Mouse (Mus musculus) midbrain, postnatal 0 days (tissue): ENCODE measurements around the gene Gm20388. TPM values are rescaled to one million over a fixed set of nuclear protein-coding genes. Genes with fewer than 3 reads are reported as not detected.
A peak's percentile ranks its signal among the peaks of the same experiment; 100 is the strongest.

ENCODE experiments used
- ATAC-seq: fragments of 200-750 bp; cut with Nextera tagmentation; 2 replicates; pipeline ENCODE4 v1.8.0; 2017; ENCODE audit warnings: moderate number of reproducible peaks, mild to moderate bottlenecking, moderate TSS enrichment, moderate library complexity; ENCODE audit not compliant: low FRiP score
- DNase-seq: peaks from one replicate; pipeline ENCODE4 v3.0.0-alpha.2; 2015; ENCODE audit warnings: low spot score
- H3K27ac ChIP-seq: fragments of 300-500 bp; sonication (generic); 2 replicates; pipeline ENCODE4 v1.5.1; 2014; ENCODE audit warnings: low read depth, mild to moderate bottlenecking, low read length, mixed read lengths
- H3K27me3 ChIP-seq: fragments of 300-500 bp; sonication (generic); 2 replicates; pipeline ENCODE4 v1.6.1; 2014; ENCODE audit warnings: low read length, control low read depth, mixed read lengths; ENCODE audit not compliant: insufficient read depth
- H3K36me3 ChIP-seq: fragments of 300-500 bp; sonication (generic); 2 replicates; pipeline ENCODE4 v1.6.1; 2014; ENCODE audit warnings: low read length, control low read depth, mixed read lengths; ENCODE audit not compliant: insufficient read depth
- H3K4me1 ChIP-seq: fragments of 300-500 bp; sonication (generic); 2 replicates; pipeline ENCODE4 v1.6.1; 2014; ENCODE audit warnings: mild to moderate bottlenecking, control low read depth, antibody characterized with exemption, low read length, mixed read lengths; ENCODE audit not compliant: insufficient read depth
- H3K4me2 ChIP-seq: fragments of 300-500 bp; sonication (generic); 2 replicates; pipeline ENCODE4 v1.6.1; 2014; ENCODE audit warnings: low read depth, mild to moderate bottlenecking, low read length, mixed read lengths; ENCODE audit not compliant: poor library complexity, severe bottlenecking
- H3K4me3 ChIP-seq: fragments of 300-500 bp; sonication (generic); 2 replicates; pipeline ENCODE4 v1.5.1; 2014; ENCODE audit warnings: low read depth, mild to moderate bottlenecking, low read length, moderate library complexity
- H3K9ac ChIP-seq: fragments of 300-500 bp; sonication (generic); replicated peaks from 2 replicates; pipeline ENCODE4 v1.6.1; 2014; ENCODE audit warnings: mild to moderate bottlenecking, low read length, moderate library complexity, mixed read lengths; ENCODE audit not compliant: poor library complexity, severe bottlenecking
- H3K9me3 ChIP-seq: fragments of 300-500 bp; sonication (generic); 2 replicates; pipeline ENCODE4 v1.6.1; 2016; ENCODE audit warnings: low read length, control low read depth
- CTCF ChIP-seq: IDR thresholded peaks from 2 replicates; pipeline ENCODE4 v1.5.1; 2016; ENCODE audit warnings: antibody characterized with exemption, mild to moderate bottlenecking
- WGBS: fragments of 180-500 bp; shearing (Covaris S2); extraction: QIAGEN DNeasy Blood & Tissue Kit; methylation state at CpG from one replicate; pipeline ENCODE4 v1.1.7; 2014; 5-methylcytosine and 5-hydroxymethylcytosine counted together
- polyA plus RNA-seq: library from polyadenylated mRNA; unstranded; fragments of >200 nt; fragmentation: Nextera tagmentation; extraction: Ambion mirVana; gene quantifications from 2 replicates; pipeline ENCODE4 v1.2.1, GENCODE M21; 2015
- total RNA-seq: library from RNA; depleted of rRNA; stranded (reverse); fragments of >200 nt; gene quantifications from 2 replicates; pipeline ENCODE4 v1.2.3, GENCODE M21; 2014

Gm20388 gene
- total and polyA plus RNA-seq, 2 experiments from 2014 or later, result 74.2 TPM; not detected in 1

DNA sequence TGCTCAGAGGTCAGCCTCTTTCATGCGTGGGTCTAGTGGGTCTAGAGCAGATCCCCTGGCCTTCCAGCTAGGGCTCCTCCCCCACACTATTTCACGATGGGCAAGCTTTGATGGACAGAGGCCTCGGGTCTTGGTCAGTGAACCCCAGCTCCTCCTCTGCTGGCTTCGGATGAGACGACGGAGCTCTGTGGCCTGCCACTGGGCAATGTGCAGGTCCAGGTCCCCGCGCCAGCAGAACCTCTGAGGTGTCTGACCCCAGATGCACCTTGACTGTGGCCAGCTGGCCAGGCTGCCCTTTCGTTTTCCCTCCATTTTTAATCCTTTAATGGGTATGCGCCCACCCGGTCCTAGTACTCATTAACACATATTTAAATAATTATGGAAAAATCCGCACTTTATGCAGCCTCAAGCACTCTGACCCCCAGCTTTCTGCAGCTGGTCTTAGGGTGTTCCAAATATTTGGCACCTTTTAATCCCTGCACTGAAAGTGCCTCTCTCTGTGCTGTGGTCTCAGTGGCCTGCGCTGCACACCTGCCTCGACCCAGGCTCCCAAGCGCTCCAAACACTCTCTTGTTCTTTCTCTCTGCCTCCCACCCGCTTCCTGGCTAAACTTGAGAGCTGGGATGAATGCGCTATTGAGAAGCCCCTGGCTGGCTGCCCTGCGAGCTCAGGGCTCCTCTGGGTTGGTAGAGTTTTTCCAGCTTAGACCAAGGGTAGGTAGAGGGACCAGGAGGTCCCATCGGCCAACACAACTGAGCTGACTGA, 1293.2 kb downstream of the Gm20388 start:
- Histone ChIP-seq H3K9me3 (no peaks in the 10 kb centered on the region), H3K27me3 (no peaks in the 10 kb centered on the region), H3K36me3 (no peaks in the 10 kb centered on the region), H3K27ac (no peak overlapping the region), H3K4me3 (no peak overlapping the region), H3K4me2 (no peak overlapping the region), H3K9ac (no peak overlapping the region), H3K4me1 (no peaks in the 10 kb centered on the region)
- WGBS, result 57% methylated on average over 19 of the region's 19 CpGs
- ATAC-seq, result no peak
- DNase-seq, result peak; percentile 67
- no peak for TF ChIP-seq CTCF

DNA sequence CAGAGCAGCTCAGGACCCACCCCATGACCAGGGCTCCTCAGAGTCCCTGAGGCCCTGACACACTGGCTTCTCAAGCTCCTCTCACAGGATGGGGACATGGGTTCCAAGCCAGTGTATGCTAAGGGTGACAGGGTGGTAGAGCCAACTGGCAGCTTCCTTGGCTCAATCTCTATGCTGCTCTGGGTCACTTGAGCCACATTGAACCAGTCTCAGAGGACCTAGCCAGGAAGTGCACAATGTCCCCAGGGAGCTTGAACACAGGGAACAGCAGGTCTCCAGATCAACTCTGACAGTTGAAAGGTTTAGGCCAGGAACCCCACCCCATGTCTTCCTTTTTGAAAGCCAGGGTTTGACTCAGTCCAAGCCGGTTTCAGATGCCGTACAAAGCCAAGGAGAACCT, 1296.5 kb downstream of the Gm20388 start:
- ATAC-seq (no peak), DNase-seq (no peak)
- H3K27ac ChIP-seq, result no peak overlapping the region
- H3K27me3 ChIP-seq, result no peaks in the 10 kb centered on the region
- no peak overlapping the region for H3K4me3 ChIP-seq
- no peaks in the 10 kb centered on the region for H3K4me1 ChIP-seq
- no peak overlapping the region for H3K9ac ChIP-seq
- no peaks in the 10 kb centered on the region for H3K9me3 ChIP-seq
- no peaks in the 10 kb centered on the region for H3K36me3 ChIP-seq
- no peak for TF ChIP-seq CTCF
- 85% methylated on average over 2 of the region's 2 CpGs for WGBS
- H3K4me2 ChIP-seq, result no peak overlapping the region

DNA sequence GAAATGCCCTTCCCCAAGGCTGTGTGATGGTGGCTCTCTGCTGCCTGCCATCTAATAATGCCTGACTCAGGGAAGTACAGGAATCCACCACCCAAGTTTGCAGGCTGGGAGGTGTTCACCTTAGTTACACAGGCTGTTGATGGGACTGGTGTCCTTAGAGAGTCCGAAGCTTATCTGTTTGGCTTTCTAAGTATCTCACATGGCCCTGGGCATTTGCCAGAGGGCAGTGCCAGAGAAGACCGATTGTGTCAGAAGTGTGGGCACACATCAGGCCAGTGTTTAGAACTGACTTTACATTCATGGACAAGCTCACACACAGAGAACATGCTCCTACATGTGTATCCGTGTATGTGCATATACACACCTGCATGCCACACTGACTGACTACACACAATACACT, 1300.0 kb downstream of the Gm20388 start:
- Histone ChIP-seq H3K4me2 (no peak overlapping the region), H3K27me3 (no peaks in the 10 kb centered on the region), H3K9me3 (no peaks in the 10 kb centered on the region), H3K27ac (no peak overlapping the region), H3K4me1 (no peaks in the 10 kb centered on the region), H3K9ac (no peak overlapping the region), H3K36me3 (no peaks in the 10 kb centered on the region), H3K4me3 (no peak overlapping the region)
- WGBS, result 87% methylated on average over 3 of the region's 3 CpGs
- ATAC-seq (no peak), DNase-seq (no peak)
- TF ChIP-seq CTCF, result no peak

DNA sequence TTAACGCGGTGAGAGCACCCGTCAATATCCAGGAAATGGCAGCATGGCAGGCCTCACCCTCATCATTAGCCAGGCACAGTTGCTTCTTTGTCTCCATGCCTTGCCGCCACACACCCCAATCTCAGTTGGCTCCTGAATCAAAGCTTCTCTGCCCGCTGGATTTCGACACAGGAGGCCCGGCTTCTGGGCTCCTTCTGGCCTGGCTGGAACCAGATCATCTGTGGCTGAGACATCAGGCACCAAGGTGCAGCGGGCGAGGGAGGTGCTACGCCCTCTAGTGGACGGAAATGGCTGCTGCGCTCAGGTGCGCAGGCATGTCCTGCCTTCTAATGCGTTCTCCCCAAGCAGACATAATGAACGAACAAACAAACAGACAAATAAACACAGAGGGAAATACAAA, 1302.6 kb downstream of the Gm20388 start:
- DNase-seq, result no peak
- no peaks in the 10 kb centered on the region for H3K27me3 ChIP-seq
- no peak overlapping the region for H3K4me3 ChIP-seq
- no peak overlapping the region for H3K4me2 ChIP-seq
- no peaks in the 10 kb centered on the region for H3K4me1 ChIP-seq
- no peaks in the 10 kb centered on the region for H3K36me3 ChIP-seq
- no peaks in the 10 kb centered on the region for H3K9me3 ChIP-seq
- H3K27ac ChIP-seq, result no peak overlapping the region
- peak; percentile 67 for TF ChIP-seq CTCF
- no peak overlapping the region for H3K9ac ChIP-seq
- WGBS, result 62% methylated on average over 15 of the region's 15 CpGs
- ATAC-seq, result no peak

DNA sequence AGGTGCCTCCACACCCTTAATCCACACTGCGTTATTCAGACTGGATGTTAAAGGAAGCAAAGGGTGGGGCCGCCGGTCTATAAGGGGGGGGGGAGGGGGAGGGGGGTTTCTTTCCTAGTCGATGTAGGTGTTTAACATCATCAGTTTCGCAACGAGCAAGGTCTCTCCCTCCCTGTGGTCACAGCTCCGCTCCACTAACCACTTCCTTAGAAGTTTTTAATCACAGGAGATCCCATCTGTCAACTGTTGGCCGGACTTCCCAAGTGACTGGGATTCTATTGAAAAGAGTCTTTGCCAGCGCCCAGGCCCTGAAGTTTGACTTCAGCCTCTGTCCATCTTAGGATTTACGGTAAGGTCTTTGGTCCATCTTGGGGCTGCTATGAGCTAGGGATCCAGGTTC, 1303.0 kb downstream of the Gm20388 start:
- WGBS, result 66% methylated on average over 10 of the region's 10 CpGs
- ATAC-seq, result no peak

DNA sequence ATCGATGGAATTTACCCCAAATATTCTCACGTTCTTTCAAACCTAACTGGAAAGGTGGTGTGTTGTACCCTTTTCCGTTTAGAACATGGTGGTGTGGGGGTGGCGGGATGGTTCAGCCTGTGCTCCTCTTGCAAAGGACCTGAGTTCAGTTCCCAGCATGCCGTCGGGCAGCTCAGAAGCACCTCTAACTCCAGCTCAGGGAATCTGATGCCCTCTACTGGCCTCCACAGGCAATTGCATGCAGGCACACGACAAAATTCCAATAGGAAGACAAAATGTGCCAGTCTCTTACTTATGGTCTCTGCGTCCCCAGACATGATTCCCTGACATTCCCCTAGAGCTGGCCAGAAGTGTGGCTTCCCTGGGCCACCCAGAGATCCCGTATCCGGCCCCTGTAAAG, 1304.3 kb downstream of the Gm20388 start:
- Histone ChIP-seq H3K27me3 (no peaks in the 10 kb centered on the region), H3K4me1 (no peaks in the 10 kb centered on the region), H3K4me3 (no peak overlapping the region), H3K9ac (no peak overlapping the region), H3K36me3 (no peaks in the 10 kb centered on the region), H3K27ac (no peak overlapping the region), H3K9me3 (no peaks in the 10 kb centered on the region), H3K4me2 (no peak overlapping the region)
- peak; percentile 34; the same call in 1 of the 2 replicates for TF ChIP-seq CTCF
- ATAC-seq, result no peak
- DNase-seq, result no peak
- WGBS, result 80% methylated on average over 10 of the region's 10 CpGs

More for the DNA sequence above, 1303.0 kb downstream of the Gm20388 start:
- H3K27ac ChIP-seq, result no peak overlapping the region
- TF ChIP-seq CTCF, result no peak
- H3K4me3 ChIP-seq, result no peak overlapping the region
- H3K36me3 ChIP-seq, result no peaks in the 10 kb centered on the region
- H3K4me1 ChIP-seq, result no peaks in the 10 kb centered on the region
- no peaks in the 10 kb centered on the region for H3K27me3 ChIP-seq
- DNase-seq, result no peak
- H3K9me3 ChIP-seq, result no peaks in the 10 kb centered on the region
- H3K9ac ChIP-seq, result no peak overlapping the region
- no peak overlapping the region for H3K4me2 ChIP-seq
